Mouse (Mus musculus): ENCODE results near the gene Guca2b. TPM values are rescaled to one million over a fixed set of nuclear protein-coding genes. Genes with fewer than 3 reads are reported as not detected.

The Guca2b gene
- polyA plus RNA-seq (2015; fragmentation: Nextera tagmentation; extraction: Ambion mirVana), result 0.68 and 1.1 TPM in 2 replicates

DNA sequence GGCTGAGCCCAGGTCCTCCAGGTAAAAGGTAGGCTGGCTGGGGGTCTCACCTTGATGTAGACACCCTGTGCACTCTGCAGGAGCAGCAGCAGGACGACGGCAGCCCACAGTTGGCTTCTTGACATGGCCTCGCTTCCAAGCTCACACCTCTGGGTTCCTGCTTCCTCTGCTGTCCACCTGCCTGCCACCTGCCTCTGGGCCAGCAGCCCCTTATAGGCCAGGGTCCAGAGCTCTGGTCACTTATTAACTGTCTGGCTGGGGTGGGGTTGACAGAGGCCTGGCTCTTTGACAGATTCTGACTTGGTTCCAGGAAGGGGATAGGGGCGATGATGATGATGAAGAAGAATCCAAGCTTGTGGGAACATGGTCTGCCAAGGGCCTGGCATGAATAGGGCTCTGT lies at the start of gene Guca2b:
TSS of gene Guca2b (minus strand) at position 224 of the 400 bp plus-strand sequence.
- no peak for DNase-seq (ENCODE audit: low spot score)

DNA sequence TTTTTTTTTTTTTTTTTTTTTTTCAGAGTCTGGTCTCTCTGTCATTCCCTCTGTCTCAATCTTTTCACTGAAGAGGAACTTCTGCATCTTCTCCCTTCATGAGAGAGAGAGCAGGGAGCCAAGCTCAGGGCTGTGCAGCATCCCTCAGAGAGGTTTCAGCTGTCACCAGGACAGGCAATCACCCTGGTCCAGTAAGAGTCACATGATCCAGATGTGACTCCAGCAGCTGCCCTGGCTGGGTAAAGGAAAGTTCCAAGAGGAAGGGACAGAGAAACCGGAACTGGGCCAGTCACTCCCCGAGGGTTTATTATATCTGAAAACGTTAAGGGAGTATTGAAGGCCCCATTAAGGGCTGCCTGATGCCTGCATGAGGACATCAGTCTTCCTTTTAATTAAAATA lies 49.0 kb upstream of the Guca2b start:
- no peak for DNase-seq (ENCODE audit: low spot score)

DNA sequence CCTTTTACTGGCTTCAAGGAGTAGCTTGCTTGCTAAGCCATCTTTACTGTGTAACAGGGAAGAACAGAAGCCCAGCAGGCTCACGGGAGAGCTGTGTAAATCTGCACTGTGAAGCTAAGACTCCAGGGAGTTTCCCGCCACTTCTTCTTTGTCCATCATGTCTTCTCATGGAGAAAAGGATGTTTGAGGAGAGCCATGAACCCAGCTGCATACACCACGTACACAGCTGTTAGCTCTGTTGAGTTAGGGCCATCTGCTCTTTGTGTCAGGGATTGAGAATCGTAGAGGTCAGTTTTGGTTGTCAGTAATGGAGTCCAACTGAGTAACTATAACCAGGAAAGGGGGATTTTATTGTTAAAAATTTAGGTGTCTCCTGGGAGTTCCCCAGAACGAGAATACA lies 48.6 kb upstream of the Guca2b start:
- no peak for DNase-seq (ENCODE audit: low spot score)

DNA sequence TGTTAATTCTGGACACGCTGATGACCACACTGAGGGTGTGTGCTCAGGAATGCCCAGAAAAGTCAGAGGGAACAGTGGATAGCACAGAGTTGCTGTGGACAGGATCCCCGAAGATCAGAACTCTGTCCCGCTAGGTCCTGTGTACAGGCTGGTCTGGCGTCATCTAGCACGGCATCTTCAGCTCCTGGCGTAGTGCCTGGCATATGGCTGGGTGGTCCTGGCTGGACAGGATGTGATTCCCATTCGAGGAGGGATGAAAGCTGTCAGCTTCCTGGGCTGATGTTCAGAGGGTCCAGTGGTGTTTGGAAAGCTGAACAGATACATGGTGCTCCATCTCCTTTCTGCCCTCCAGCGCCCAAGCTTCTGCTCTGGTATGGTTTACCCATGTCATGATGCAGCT lies 45.2 kb upstream of the Guca2b start:
- DNase-seq (ENCODE audit: low spot score), result no peak

DNA sequence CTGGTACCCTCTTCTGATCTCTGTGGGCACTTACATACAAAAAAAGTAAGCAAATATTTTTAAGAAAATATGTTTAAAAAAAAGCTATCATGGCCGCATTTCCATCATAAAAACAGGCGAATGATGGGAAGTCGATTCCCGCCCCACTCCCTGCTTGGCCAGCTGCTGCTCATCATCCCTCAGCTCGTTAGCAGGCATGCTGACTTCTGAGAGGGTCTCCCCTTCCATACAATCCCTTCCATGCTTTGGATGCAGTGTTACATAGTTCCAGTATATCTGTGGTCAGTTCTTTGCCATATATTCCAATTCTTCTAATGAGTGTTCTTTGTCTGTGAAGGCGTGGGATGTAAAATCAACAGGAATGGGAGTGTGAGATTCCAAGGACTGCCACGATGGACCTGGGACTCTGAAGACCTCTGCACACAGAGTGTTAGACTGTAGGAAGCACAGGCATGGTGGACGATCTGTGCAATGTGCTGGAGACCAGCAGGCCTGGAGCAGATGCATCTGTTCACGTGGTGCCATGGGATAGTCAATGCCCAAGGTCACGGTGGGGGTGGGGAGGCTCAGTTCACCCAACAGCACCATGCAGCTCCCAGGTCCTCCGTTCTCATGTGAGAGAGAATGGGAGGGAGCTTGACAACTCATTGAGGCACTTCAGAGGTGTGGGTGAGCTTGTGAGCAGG lies 42.7 kb upstream of the Guca2b start:
- no peak for DNase-seq (ENCODE audit: low spot score)

DNA sequence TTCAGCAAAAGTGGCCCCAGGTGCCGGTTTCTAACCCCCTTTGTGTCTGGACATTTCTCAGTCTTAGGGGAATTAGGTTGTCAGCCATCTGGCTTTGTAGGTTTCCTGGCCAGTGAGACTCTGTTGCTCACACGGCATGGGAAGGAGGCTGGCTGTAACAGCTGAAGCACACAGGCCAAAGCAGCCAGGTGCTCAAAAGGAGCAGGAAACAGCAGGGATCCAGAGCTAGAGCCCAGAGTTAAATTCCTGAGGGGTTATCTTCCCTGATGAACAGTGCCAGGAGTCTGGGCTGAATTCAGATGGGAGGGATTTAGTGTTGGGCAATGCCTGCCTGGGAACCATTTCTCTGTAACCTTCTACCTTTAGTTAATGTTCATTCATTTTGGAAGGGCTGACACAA lies 39.6 kb upstream of the Guca2b start:
- DNase-seq (ENCODE audit: low spot score), result no peak

DNA sequence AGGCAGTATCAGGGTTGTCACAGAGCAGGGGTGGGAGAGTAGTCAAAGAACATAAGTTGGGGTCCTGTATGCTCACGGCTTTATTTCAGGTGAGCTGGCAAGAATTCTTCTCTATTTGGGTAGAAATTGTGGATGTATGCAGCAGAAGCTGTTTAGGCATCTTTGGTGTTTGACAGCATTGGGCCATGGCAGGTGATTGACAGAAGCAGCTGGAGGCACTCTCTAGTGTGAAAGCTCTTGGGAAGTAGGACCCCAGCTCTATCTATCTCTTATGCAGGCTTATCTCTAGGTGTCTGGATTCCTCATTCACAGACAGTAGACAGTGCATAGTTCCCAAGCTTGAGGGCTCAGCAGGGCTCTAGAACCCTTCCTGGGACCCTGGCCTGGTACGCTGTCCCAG lies 27.0 kb upstream of the Guca2b start:
- no peak for DNase-seq (ENCODE audit: low spot score)

DNA sequence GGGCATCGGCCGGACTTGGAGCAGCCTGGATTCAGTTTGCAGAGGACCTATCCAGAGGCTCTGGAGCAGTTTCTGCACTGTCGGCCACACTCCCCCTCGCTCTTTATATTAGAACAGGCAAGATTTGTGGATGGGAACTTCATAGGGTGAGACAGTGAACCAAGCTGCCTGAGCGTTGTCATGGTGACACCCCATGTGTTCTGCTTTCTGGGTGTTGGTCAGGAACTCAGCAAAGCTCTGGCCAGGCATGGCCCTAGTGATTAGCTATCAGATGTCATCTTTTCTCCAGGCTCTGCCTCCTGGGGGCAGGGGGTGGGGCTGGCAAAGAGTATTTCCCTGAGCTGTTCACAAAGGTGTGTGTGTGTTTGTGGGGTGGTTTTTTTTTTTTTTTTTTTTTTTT lies 23.8 kb upstream of the Guca2b start:
- no peak for DNase-seq (ENCODE audit: low spot score)

DNA sequence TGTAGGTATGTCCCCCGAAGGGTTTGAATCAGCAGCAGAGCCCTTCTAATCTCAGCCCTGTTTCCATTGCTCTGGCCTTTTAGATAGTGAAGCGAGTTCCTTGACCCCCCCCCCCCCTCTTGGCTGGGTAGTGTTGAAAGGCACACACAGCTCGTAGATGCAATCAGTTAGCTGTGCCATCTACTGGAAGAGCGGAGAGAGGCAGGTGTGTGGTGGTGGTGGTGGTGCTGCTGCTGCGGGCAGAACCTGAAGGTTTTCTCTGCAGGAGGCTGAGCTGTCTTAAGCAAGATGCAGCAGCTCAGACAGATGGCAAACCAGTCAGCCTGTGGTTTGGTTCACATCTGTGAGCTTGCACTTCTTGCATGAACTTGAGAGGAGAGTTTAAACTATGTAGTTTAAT lies 13.9 kb upstream of the Guca2b start:
- DNase-seq (ENCODE audit: low spot score), result peak; percentile 60

DNA sequence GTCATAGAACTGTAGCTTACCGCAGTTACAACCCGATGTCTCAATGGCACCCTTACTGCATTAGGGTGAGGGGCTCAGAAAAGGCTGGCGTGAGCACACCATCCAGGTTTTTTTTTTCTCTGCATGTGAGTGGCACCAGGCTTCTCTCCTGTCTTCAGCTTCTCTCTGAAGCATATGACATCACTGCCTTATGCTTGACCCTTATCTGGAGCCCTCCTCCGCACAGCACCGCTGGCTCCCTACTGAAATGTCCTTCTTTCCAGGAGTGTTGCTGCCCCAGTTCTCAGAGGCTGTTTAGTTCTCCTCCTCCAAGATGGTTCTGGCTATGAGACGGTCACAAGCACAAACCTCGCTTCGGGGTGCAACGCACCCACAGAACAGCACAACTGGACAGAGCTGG lies 12.4 kb upstream of the Guca2b start:
- no peak for DNase-seq (ENCODE audit: low spot score)

DNA sequence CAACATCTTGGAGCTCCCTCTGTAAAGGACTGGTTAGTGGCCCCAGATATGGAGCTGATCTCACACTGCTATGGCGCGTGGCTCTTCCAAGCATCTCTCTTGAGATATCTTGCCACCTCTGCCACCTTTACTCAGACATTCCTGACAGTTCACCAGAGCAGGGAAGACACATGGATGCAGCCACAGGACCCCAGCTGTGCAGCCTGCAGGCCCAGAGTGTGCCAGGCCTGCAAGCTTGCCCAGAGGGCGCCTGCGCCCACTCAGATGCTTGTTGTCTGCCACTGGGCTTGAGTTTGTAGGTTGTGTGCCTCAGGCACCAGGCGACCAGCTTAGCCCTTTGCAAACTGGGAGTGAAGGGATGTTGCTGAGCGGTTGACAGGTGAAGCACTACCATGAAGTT lies 12.0 kb upstream of the Guca2b start:
- DNase-seq (ENCODE audit: low spot score), result no peak

DNA sequence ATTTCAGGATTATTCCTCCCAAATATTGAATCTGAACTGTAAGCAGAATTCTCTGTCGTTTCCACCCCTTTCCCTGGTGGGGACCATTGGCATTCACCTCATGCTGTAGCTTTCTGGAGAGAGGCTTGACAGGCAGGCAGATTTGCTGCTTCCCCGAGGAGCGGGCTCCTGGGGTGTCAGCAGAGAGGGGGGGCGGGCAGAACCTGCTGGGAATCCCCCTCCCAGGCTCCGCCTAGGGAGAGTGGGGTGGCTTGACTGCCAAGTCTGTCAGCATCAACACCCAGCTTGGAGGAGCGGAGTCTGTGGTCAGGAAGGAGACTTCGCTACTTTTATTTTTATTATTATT lies 11.4 kb upstream of the Guca2b start:
- DNase-seq (ENCODE audit: low spot score), result no peak

DNA sequence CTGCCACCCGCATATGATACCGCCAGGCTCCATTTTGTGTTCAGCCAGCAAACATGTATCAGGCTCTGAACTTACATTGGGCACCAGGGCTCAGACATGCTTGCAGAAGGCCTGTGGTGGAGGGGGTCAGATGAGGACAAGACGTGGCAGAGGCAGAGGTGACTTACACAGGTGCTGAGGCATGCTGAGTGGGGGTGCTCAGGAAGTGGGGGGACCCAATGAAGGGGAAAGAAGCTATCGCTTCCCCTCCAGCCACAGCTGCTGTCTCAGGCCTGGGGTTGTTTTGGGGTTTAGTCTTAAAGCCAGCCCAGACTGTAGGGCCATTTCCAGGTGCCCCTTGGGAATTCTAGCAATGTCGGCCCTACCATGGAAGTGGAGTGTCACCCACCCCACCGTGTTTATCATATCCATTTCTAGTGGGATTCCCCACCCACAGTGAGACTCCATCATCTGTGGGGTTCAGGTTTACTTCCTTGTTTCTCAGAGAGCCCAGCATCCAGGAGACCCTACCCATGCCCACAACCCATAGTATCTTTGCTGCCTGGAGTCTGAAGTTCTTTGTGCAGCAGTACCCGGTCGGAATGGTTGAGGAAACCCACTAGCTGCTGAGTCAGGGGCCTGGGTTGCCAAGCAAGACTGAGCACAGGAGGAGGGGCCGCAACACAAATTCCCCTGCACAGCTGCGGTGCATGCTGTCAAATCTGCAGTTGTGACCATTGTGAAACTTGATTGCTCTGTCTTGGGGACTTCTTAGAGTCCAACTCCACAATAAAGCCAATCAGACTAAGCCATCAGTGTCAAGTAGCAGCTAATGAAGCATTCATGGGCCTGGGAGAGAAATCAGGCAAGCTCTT lies 10.8 kb upstream of the Guca2b start:
- peak; percentile 62 for DNase-seq (ENCODE audit: low spot score)

DNA sequence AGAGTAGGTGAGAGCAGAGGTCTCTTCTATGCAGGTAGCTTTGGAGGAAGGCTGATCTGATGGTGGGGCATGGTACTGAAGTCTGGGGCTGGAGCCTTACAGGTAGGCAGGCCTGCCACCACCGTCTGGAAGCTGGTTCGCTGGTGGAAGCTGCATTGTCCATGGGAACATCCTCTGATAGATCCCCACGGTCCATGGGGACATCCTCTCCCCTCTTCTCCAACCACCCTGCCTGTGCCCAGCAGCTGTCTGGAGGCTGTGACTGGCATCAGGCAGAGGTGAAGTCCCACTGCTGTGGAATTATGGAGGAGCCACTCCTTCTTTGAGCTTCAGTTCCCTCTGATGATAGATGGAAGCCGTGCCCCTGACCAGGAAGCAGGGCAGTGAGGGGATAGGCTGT lies 9.8 kb upstream of the Guca2b start:
- no peak for DNase-seq (ENCODE audit: low spot score)

DNA sequence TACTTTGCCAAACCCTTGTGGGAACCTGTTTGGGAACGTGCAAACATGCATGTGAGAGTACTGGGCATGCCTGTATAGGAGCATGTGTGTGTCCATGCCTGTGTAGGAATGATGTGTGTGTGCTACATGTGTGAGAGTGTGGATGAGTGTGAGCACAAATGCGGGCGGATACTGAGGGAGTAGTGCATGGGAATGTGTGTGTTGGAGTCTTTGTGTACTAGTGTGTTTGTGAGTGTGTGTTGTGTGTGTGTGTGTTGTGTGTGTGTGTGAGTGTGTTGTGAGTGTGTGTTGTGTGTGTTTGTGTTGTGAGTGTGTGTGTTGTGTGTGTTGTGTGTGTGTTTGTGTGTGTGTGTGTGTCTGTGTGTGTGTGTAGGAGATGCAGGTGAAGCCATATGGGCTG lies 9.4 kb upstream of the Guca2b start:
- DNase-seq (ENCODE audit: low spot score), result no peak

DNA sequence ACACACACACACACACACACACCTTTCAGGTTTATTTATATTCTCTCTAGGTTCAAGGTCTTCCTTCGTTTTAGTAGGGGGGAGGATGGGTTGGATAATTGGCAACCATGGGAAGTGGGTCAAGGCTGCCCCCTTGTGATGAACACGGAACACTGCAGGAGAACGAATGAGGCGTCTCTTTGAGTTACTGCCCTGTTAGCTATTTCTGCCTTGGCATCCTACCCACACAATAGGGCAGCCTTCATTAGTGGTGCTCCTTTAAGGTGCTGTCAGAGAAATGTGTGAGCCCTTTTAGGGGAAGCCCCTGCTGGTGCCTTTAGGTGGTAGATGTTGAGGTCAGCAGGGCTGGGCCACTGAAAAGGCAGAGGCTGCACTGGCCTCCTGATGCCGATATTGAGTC lies 8.7 kb upstream of the Guca2b start:
- peak; percentile 51 for DNase-seq (ENCODE audit: low spot score)

DNA sequence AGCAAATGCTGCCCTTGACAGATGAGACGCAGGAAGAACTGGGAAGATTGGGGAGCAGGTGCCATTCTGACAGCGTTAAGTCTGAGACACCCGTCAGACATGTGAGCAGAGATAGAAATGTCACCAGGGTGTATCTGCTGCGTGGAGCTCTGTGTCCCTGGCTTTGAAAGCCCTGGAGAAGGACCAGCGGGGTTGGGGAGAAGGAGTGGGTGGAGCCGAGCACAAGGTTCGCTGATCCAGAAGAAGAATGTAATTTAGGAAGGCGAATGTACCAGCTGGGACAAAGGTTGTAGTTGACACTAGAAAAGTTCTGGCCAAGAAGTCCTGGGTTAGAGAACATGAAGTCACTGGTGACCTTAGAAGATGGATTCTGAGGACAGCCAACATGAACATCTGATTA lies 7.4 kb upstream of the Guca2b start:
- DNase-seq (ENCODE audit: low spot score), result no peak

DNA sequence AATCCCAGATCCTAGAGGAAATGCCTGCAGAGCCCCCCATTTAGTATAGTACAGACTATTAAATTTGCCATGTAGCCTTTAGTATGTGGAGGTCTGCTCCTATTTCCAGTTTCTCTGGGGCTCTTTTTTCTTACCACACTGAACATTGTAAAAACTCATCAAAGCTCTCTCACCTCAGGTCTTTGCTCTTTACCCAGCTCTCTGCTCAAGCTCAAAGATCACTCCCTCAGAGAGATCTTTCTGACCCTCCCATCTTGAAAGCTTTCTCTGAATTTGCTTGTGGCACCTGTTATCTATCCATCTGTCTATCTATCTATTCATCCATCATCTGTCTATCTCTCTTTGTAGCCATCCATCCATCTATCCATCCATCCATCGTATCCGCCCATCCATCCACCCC lies 6.4 kb upstream of the Guca2b start:
- DNase-seq (ENCODE audit: low spot score), result no peak

DNA sequence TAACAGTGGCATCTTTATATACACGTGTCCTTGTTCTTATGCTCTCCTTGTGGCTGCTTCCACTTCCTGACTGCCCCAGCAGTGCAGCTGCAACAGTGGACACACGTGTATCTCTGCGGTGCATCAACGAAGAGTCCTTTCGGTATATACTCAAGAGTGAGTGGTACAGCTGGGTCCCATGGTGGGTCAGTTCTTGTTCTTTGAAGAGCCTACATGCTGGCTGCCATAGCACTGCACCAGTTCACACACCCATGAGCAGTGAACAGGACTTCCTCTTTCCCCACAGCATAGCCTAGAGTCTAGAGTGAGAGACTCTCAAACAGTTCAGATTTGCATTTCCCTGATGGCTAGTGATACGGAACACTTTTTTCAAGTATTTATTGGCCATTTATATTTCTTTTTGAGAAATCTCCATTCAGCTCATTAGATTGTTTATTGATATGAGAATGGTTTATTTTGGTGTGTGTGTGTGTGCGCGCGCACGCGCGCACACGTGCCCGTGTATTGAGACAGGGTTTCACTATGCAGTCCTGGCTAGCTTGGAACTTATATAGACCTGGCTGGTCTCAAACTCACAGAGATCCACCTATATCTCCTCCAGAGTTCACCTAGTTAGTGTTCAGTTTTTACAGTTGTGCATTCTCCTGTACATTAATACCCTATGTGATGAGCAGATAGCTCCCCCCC lies 4.8 kb upstream of the Guca2b start:
- DNase-seq (ENCODE audit: low spot score), result no peak

DNA sequence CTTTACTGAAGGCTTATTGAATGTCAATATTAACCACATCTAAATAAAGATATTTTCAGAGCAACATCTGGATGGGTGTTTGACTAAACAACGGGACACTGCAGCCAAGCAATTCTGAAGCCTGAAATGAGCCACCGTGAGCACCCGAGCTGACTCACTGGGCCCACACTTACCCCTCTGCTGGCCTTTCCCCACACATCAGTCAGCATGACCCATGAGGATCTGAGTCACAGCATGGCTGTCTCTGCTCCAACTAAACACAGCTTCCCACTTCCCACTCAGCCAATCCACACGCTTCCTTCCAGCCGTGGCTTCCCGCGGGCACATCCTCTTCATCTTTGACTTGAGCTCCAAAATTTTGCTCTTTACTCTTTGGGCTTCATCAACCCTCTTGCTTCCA lies 4.2 kb upstream of the Guca2b start:
- no peak for DNase-seq (ENCODE audit: low spot score)

DNA sequence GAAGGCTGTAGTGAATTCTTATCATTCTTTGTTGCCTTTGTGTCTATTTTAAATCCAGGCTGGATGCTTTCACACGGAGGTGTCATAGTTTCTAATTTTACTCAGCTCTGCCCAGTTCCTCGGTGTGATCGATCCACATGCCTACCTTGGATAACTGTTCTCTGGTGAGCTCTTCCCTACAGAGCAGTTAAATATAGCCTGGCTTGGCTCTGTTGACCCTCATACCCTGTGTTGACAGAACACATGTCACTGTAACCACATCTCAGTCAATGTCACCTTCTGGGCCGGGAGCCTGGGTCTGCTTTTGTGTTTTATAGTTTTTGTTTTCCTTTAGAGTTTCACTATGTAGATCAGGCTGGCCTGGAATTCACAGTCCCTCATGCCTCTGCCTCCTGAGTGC lies 3.4 kb upstream of the Guca2b start:
- DNase-seq (ENCODE audit: low spot score), result no peak

DNA sequence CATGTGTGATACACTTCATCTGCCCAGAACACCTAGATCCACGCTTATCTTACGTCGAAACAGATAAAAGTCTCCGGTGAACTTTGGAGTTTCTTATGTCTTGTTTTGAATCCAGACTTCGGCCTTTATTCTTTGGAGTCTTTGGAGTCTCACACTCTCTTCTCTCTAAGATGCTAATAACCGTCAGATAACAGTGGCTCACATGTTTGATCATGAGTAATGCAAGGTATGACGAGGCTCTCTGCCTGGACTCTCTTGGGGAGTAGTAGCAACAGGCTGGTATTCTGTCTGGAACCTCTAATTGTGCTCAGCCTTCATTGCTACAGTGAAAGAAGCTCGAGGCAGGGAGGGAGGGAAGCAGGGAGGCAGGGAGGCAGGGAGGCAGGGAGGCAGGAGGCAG lies 1.3 kb upstream of the Guca2b start:
- DNase-seq (ENCODE audit: low spot score), result no peak

DNA sequence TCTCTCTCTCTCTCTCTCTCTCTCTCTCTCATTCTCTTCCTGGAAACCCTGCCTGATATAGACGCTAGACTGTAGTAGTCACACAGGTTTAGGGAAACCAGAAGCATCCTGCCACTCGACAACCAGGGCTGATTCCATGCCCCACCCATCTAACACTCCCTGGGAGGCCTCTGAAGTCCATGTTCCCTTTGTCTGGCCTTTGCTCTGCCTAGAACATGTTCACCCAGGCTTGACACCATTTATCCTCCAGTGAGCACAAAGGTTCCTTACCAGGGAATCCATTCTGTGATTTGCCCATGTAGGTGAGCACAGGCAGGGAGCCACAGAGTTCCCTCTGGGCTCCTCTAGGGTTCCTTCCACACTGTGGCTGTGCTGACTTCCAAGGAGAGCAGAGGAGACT lies 508 bp downstream of the Guca2b start:
- no peak for DNase-seq (ENCODE audit: low spot score)

Measured in thymus, postnatal 0 days (tissue).